Mouse (Mus musculus) heart, embryonic 13.5 days (tissue): Measurements from ENCODE around the gene Ergic1. TPM values are rescaled to one million over a fixed set of nuclear protein-coding genes. Genes with fewer than 3 reads are reported as not detected.

Experiments used
- ATAC-seq: fragments of 200-750 bp; cut with Nextera tagmentation; 2 replicates; pipeline ENCODE4 v1.8.0; 2017; ENCODE audit warnings: moderate TSS enrichment; ENCODE audit not compliant: insufficient number of reproducible peaks, low FRiP score, low TSS enrichment; ENCODE audit errors: extremely low read depth
- H3K27ac ChIP-seq: fragments of 300-500 bp; sonication (generic); replicated peaks from 2 replicates; pipeline ENCODE4 v1.5.1; 2015; ENCODE audit warnings: moderate library complexity, mild to moderate bottlenecking, inconsistent platforms
- H3K27me3 ChIP-seq: fragments of 300-500 bp; sonication (generic); replicated peaks from 2 replicates; pipeline ENCODE4 v1.6.1; 2015; ENCODE audit warnings: mild to moderate bottlenecking, inconsistent platforms
- H3K36me3 ChIP-seq: fragments of 300-500 bp; sonication (generic); 2 replicates; pipeline ENCODE4 v1.6.1; 2015; ENCODE audit warnings: mild to moderate bottlenecking, inconsistent platforms
- H3K4me1 ChIP-seq: fragments of 300-500 bp; sonication (generic); 2 replicates; pipeline ENCODE4 v1.6.1; 2015; ENCODE audit warnings: inconsistent platforms
- H3K4me2 ChIP-seq: fragments of 300-500 bp; sonication (generic); 2 replicates; pipeline ENCODE4 v1.6.1; 2015; ENCODE audit warnings: inconsistent platforms, mild to moderate bottlenecking, moderate library complexity
- H3K4me3 ChIP-seq: fragments of 300-500 bp; sonication (generic); 2 replicates; pipeline ENCODE4 v1.5.1; 2015; ENCODE audit warnings: moderate library complexity, mild to moderate bottlenecking, inconsistent platforms
- H3K9ac ChIP-seq: fragments of 300-500 bp; sonication (generic); 2 replicates; pipeline ENCODE4 v1.6.1; 2015; ENCODE audit warnings: inconsistent platforms, mild to moderate bottlenecking, moderate library complexity
- H3K9me3 ChIP-seq: fragments of 300-500 bp; sonication (generic); 2 replicates; pipeline ENCODE4 v1.6.1; 2016; ENCODE audit warnings: inconsistent platforms
- WGBS: fragments of 180-500 bp; shearing (Covaris S2); methylation state at CpG from one replicate; pipeline ENCODE4 v1.1.7; 2015; ENCODE audit warnings: mixed read lengths; 5-methylcytosine and 5-hydroxymethylcytosine counted together
- microRNA-seq: library from miRNA; unstranded; fragments of <30 nt; microRNA quantifications from one replicate; pipeline ENCODE4, GENCODE M21; 2016
- polyA plus RNA-seq: library from polyadenylated mRNA; unstranded; fragments of >200 nt; fragmentation: Nextera tagmentation; extraction: Ambion mirVana; gene quantifications from 2 replicates; pipeline ENCODE4 v1.2.1, GENCODE M21; 2015

The Ergic1 gene
- polyA plus RNA-seq, 1 experiment from 2014 or later, result 103 TPM

GRCm38 (mm10) chr17:26703671-26704070 is 142.4 kb downstream of the Ergic1 start:
- H3K4me1 ChIP-seq, result peaks cover 64% of the 10 kb centered on the region
- H3K4me3 ChIP-seq, result no peak overlapping the region

GRCm38 (mm10) chr17:26705463-26706359 is 144.4 kb downstream of the Ergic1 start:
- H3K9me3 ChIP-seq, result no peaks in the 10 kb centered on the region
- H3K27me3 ChIP-seq, result no peaks in the 10 kb centered on the region
- H3K27ac ChIP-seq, result peak overlapping the region; percentile 55
- H3K4me2 ChIP-seq, result no peak overlapping the region
- H3K9ac ChIP-seq, result no peak overlapping the region
- 49% methylated on average over 11 of the region's 11 CpGs for WGBS
- no peak for ATAC-seq
- peaks cover 16% of the 10 kb centered on the region for H3K36me3 ChIP-seq
- peaks cover 64% of the 10 kb centered on the region for H3K4me1 ChIP-seq
- no peak overlapping the region for H3K4me3 ChIP-seq

More at GRCm38 (mm10) chr17:26703671-26704070, 142.4 kb downstream of the Ergic1 start:
- WGBS, result 80% methylated on average over 4 of the region's 4 CpGs
- Histone ChIP-seq H3K27ac (no peak overlapping the region), H3K27me3 (no peaks in the 10 kb centered on the region), H3K9ac (no peak overlapping the region), H3K36me3 (peaks cover 36% of the 10 kb centered on the region), H3K4me2 (no peak overlapping the region), H3K9me3 (no peaks in the 10 kb centered on the region)
- no peak for ATAC-seq

Small RNA genes within 50 kb of the gene (microRNA-seq; reads per million reads assigned to microRNA genes)
- gene Gm22420, result not detected

Other genes starting within 250 kb of the Ergic1 start
- 2.1 and 2.3 TPM in 2 replicates for gene Neurl1b, start 146.7 kb upstream of the Ergic1 start, polyA plus RNA-seq
- gene Dusp1, start 639 bp downstream of the Ergic1 start, polyA plus RNA-seq, result 32.8 and 33.1 TPM in 2 replicates
- 187 and 228 TPM in 2 replicates for gene Atp6v0e, start 101.7 kb downstream of the Ergic1 start, polyA plus RNA-seq
- gene Crebrf, start 154.2 kb downstream of the Ergic1 start, polyA plus RNA-seq, result 9.4 and 10.2 TPM in 2 replicates
- gene Bnip1, start 219.6 kb downstream of the Ergic1 start, polyA plus RNA-seq, result 56.6 and 60.5 TPM in 2 replicates